Mouse (Mus musculus) megakaryocyte, embryonic 14.5 days (primary cell): ENCODE results near the gene Tex9.

Source experiments
- FLI1 ChIP-seq: IDR thresholded peaks from 2 replicates; pipeline ENCODE4 v1.6.1; 2012; ENCODE audit warnings: low read length, inconsistent platforms, mixed read lengths
- GATA1 ChIP-seq: IDR thresholded peaks from 3 replicates; pipeline ENCODE4 v1.6.1; 2012; ENCODE audit warnings: mixed read lengths, low read length, inconsistent platforms, borderline replicate concordance

GRCm38 (mm10) chr9:72531291-72531995 lies 39.4 kb upstream of the Tex9 start:
- TF ChIP-seq GATA1 (no peak), FLI1 (no peak)
